Mouse (Mus musculus): Measurements from ENCODE around the gene Tcf12. TPM values are rescaled to one million over a fixed set of nuclear protein-coding genes. Genes with fewer than 3 reads are reported as not detected.

The Tcf12 gene
- 110 and 142 TPM in 2 replicates for polyA plus RNA-seq (2015; fragmentation: Nextera tagmentation; extraction: Ambion mirVana)

DNA sequence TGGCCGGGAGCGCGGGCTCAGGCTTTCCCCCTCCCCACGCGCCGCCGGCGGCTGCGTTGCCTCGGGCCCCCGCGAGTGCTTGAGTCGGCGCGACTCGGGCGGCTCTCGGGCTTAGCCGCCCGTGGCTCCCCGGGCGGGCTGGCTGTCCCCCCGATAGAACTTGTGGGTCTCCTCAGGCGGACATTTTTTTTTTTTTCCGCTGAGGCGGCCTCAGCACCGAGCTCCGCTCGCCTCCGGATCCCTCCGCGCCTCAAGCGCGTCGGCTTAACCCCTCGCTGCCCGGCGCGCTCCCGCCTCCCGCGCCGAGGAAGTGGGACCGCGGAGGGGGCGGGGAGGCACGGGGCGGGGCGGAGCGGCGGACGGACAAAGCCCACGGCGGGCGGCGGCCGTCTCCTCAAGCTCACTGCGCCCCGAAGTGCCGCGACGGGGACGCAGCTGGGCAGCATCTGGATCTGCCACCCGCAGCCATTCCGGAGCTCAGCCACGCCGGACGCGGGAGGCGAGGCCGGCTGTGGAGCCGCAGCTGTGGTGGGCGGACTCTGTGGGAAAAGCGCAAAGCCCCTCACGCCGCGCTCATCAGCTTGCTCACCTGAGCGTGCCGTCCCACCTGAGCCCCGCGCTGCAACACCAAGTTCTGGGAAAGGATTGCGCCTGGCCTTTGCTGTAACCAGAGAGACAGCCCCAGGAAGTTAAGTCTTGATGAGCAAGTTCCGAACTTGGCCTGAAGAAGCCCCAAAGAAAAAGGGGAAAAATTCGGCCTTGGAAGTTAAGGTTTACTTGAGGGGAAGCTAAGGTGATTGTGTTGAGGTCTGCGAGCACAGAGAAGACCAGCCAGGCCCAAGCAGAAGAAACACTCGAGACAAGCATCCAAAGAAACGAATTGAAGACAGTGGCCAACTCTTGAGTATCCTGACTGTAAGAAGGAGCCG, at the start of gene Tcf12:
Gene Tcf12, minus strand, starts transcription at position 250 of the 929 bp plus-strand sequence.
- peak; percentile 95 for DNase-seq (ENCODE audit: low spot score)

DNA sequence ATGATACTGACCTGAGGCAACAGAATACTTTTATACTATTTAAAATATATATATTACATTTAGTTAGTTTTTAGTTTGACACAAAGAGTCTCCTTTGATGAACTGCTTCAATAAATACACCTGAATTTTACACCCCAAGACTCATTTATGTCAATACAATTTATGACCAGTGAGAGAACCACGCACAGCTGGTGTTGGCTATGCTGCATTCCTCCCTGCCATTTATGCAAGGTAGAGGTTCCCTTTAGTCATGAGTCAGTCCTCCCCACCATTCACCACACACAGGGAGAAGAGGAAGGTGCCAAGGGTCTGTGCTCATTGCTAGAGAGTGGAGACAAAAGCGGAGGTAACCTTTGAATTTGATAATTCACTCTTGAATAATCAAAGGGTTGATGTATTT, 46.7 kb upstream of the Tcf12 start:
- DNase-seq (ENCODE audit: low spot score), result no peak

DNA sequence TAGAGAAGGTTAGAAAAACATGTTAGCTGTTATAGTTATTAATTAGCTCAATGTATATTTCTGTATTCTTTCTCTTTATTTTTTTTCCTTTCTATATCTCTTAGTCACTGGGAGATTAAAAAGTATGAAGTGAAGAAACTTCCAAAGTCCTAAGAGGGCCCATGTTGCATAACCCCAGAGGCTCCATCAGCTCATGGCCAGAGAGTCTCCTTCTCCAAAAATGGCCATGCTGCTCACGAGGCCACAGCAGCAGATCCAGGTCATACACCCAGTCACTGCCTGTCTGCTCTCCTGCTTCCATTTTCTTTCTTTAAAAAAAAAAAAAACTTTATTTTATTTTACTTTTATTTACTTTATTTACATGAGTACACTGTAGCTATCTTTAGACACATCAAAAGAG, 45.4 kb upstream of the Tcf12 start:
- no peak for DNase-seq (ENCODE audit: low spot score)

DNA sequence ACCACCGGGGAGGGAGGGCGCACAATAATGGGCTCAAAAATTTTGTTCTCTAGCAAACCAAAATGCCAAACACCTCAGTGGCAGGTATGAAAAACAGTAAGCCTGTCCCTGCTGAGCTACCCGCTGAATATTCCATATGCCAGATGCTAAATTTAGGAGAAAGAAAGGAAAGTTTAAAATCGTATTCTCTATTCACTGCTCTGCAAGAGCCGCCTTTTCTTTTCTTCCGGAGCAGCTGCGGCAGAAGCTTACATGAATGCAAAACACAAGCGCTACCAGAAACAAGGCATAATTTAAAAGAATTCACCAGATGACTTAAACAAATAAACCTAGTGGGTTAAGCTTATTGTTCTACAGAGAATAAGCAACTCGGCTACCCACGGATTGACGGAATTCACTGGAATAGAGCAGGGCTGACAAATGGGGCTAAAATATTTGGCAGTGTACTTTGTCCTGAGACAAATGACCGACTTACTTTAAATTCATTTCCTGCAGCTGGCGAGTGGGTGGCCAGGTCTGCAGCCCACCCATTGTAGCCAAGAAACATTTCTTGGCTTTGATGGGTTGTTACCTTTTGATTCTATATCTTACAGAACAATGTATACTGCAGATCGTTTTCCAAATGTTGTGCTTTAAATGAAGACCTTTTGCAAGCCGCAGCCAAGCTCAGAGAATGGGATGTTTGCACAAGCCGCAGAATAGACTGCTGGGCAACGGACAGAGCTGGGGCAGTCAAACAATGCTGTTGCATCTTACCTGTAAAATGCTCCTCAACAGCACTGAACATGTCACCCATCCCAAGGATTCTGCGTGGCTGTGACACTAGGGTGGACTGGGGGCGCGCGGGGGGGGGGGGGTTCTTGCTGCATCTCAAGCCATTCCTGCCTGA, 43.8 kb upstream of the Tcf12 start:
- peak; percentile 9 for DNase-seq (ENCODE audit: low spot score)

DNA sequence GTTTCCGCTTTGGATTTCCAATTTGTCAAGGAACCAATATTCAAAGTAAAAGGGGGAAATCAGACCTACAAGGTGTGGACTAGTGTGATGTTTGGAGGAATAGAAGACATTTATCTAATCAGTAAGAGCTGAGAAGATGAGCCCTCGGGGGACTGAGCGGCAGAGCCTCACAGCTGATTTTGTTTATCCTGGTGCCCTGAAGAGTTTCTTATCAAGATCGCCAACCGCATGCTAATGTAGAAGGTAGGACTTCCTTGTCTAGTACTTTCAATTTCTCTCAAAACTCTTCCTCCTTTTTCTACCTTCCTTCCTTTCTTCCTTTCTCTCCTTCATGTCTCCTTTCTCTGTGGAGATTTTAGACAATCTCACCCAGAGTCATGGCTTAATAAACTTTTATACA, 32.5 kb upstream of the Tcf12 start:
- no peak for DNase-seq (ENCODE audit: low spot score)

DNA sequence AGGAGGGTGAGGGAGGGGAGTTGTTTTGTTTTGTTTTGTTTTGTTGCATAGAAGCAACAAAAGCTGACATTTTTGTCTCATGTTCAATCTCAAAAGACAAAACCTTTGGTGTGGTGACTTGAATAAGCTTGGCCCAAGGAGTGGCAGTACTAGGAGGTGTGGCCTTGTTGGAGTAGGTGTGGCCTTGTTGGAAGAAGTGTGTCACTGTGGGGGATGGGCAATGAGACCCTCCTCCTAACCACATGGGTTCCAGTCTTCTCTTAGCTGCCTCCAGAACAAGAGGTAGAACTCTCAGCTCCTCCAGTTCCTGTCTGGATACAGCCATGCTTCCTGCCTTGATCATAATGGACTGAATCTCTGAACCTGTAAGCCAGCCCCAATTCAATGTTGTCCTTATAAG, 26.2 kb upstream of the Tcf12 start:
- peak; percentile 33 for DNase-seq (ENCODE audit: low spot score)

DNA sequence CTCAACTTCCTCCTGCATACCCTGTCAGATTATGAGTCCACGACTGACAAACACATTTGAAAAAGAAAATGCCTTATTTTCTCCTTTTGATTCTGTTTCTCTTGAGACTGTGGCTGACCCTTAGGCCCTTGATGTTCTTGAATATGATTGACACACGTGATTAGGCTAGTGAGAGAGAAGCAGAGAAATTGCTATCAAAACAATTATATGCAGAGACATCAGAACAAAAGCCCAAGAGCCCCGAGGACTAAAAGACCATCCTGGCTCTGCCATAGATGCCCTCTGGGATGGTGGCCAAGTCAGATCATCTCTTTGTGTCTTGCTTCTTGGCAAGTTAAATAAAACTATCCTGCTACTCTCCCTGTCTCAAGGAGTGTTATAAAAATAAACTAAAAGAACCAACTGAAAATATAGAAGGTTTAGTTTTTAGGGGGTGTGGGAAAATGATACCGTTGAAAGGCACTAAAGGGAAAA, 22.1 kb upstream of the Tcf12 start:
- no peak for DNase-seq (ENCODE audit: low spot score)

DNA sequence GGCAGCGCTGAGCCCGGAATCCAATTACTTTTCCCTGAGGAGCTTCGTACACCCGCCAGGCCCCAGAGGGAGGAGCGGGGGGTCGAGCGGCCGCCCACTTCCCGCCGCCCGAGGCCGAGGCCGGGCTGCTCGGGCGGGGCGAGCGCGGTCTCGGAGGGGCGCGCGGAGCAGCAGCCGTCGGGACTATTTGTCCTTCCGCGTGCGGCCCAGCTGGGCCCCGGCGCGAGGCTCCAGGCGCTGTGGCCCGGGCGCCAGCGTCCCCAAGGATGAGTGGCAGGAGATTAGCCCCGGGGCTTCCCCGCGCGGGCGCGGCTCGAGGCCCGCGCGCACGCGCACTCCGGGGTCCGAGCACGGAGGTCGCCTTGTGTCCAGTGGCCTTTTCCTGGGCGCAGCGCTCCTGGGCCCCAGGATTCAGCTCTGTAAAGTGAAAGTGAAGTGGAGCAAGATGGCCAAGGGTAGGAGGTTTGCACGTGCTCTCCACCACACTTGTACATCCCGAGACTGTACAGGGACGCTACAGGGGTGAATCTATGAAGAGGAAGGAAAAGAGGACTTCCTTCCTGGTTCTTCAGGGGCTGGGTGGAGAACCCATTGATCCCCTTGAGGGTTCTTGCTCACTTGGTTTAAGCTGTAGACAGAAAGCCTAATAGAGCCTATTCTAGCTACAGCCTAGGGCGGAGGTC, 21.6 kb upstream of the Tcf12 start:
- DNase-seq (ENCODE audit: low spot score), result peak; percentile 84

DNA sequence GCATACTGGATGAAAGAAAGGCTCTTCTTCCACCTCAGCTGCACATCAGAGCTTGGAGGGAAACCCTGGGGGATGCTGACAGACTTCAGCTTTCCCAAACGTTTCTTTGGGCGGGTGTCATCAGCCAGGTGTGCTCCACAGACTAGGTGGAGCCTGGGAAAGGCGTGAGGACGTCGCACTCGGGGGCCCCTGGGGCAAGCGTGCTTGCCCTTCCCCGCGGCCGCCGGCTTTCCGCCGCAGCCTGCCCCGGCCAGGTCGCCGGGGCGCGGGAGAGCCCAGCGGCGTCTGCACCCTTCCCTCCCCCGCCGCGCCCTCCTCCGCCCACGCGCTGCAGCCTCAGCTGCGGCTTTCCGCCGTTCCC, 21.0 kb upstream of the Tcf12 start:
- no peak for DNase-seq (ENCODE audit: low spot score)

DNA sequence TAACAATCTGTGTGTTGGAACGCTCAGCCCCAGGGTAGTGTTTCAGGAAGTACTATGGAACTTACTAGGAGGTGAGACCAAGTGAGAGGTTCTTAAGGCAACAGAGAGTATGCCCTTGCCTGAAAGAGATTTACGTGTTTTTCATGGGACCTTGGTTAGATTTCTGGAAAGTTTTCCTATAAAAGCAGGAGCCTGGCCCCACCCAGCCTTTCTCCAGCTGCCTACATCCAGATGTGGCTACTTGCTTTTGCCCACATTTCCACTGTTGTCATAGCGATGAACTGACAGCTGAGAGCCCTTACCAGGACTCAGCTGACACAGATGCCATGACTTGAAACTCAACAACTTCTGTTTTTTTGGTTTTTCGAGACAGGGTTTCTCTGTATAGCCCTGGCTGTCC, 18.2 kb upstream of the Tcf12 start:
- DNase-seq (ENCODE audit: low spot score), result no peak

DNA sequence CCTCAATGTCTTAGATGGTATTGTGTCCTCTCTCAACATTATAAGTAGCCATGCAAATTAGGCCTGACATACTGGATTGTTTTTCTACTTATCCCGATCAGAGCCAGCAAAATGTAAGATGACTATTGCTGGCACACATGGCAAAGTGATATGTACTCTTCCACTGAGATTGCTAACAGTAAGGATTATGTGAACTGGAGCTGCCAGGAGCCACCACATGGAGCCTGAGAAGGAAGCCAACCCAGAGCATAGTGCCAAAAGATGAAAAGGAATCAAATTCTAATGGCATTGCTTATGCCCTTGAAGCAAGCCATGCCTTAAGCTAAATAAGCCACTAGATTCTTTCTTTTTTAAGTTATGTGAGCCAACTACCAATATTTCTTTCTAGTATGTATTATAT, 13.8 kb upstream of the Tcf12 start:
- DNase-seq (ENCODE audit: low spot score), result no peak

DNA sequence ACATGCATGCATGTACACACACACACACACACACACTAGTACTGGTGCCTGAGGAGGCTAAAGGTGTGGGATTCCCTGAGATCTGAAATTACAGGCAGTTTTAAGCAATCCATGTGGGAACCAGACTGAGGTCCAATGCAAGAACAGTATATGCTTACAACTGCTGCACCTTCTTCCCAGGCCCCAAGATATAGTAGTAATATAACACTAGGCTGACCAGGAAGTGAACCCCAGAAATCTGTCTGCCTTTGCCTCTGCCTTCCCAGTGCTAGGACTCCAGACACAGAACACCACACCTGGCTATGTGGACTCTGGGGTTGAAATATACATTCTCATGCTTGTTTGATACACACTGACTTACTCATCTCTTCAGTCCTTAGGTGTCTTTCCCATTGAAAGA, 6.8 kb upstream of the Tcf12 start:
- no peak for DNase-seq (ENCODE audit: low spot score)

DNA sequence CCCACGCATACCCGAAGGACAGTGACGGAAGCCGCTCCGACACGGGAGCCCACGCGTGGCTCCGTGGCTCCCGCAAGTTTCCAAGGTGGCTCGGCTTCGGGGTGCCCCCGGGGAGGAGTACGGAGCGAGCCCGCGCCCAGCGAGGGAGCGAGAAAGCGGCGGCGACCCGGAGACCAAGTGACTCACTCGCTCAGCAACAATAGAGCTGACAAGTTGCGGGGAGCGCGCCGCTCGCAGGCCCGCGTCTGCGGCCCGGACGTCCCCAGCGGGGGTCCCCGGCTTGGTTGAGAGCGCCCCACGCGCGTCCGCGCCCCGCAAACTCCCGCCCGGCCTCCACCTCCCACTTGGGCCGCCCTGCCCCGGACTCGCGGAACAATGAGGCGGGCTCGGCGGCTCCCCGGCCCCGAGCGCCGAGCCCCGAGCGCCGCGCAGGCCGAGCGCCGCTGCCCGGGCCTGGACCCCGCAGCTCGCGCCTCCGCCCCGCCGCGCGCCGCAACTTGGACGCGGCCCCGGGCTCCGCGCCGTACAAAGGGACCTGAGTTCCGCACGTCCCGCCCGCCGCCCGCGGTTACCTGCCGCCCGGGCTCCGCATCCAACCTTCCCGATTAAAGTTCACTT, 558 bp downstream of the Tcf12 start:
- DNase-seq (ENCODE audit: low spot score), result peak; percentile 69

DNA sequence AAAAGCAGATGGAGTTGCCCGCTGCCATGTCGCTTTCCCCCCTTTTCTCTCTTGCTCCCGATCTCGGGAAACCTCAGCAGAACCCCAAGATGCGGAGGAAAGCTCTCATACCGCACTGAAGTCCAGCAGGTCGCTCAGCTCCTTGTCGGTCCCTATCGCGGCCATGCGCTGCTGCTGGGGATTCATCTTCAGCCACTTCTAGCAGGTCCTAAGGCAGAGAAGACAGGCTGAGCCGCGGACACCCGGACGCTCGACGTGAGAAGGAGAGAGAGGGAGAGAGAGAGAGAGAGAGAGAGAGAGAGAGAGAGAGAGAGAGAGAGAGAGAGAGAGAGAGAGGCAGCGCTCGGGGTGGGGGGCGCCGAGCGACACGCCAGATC, 1.1 kb downstream of the Tcf12 start:
- no peak for DNase-seq (ENCODE audit: low spot score)

DNA sequence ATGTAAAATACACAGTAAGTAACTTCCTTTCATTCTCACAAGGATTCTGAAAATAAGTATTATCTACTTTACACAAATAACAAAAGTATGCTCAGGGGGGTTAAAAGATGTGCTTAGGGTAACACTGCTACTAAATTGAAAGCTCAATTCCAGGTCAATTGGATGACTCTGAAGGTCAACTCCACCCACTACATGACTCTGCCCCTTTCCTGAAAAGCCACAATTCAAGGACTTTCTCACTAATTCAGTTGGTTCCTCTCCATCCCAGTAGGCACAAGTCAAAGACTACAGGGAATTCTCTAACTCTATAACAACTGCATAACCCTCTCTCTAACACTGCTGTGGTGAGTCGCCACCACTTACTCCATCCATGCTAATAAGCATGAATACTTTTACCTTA, 8.2 kb downstream of the Tcf12 start:
- no peak for DNase-seq (ENCODE audit: low spot score)

DNA sequence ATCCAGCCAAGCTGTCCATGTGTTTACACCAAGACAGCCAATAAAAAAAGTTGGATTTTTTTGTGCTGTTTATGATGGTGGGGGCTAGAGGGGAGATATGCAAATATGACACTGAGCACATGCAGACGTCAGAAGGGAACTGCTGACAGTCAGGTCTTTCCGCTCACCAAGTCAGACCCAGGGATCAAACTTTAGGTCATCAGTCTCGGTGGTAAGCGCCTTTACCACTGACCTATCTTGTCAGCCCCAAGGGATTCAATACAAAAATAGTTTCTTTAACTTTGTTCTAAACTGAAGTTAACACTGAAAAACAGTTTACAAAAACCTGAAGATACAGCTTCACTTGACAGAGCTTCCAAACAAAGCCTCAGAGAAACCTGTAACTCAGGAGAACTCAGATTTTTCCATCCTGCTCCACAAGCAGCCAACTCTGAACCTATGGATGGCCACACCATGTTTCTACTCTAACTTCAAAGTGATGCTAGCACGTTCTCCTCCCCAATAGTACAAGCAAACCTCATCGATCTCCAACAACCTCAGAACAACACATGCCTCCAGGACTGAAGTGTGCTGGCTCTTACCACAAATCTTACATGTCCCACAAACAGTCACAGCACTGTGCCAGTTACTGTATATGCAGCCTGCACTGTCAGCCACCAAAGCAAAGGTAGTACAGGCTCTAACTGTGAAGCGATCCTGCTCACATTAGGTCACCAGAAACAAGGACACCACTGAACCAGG, 11.6 kb downstream of the Tcf12 start:
- peak; percentile 48 for DNase-seq (ENCODE audit: low spot score)

DNA sequence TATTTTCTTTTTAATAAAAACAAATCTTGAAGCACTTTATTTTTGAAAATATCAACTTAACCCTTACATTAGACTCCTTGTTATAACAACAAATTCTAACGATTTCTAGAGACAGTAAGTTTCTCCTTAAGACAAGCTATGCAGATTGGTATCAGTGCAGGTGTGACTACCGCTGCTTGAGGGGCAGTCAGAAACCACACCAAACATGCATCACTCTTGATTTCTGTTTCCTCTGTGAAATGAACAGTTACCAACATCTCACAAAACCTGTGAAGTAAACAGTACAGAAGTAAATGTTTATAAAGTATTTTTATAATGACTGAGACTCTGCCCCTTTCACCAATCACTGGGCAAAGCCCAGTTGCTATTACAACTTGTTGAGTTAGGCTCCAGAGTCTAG, 13.6 kb downstream of the Tcf12 start:
- peak; percentile 76 for DNase-seq (ENCODE audit: low spot score)

DNA sequence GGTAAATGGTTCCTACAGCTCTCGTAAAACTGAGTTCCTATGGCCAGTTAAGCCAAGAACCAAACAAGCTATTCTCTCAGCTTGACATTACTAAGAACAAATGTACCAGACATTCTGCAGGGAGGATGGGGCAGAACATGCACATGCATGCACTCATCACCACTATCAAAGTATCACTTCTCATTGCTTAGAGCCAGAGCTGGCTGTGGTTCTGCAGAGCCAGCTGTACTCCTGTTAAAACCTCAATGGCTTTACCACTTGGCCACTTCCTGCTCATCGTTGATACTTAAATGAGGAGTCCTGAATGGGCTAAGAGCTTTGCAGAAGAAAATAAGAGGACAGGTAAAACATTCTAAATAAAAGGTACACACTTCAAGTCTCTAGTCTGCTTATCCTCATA, 14.6 kb downstream of the Tcf12 start:
- DNase-seq (ENCODE audit: low spot score), result peak; percentile 70

DNA sequence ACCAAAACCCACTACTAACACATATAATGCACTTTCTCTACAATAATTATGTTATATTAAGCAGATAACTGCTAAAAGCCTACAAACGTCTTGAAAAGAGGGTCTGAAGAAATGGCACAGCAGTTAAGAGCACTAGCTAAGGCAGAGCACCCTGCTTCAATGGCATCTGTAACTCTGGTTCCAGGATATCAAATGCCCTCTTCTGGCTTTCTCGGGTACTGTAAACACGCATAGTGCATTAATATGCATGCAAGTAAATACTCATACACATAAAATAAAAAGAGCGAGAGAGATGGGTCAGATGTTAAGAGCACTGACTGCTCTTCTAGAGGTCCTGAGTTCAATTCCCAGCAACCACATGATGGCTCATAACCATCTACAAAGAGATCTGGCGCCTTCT, 17.0 kb downstream of the Tcf12 start:
- peak; percentile 49 for DNase-seq (ENCODE audit: low spot score)

DNA sequence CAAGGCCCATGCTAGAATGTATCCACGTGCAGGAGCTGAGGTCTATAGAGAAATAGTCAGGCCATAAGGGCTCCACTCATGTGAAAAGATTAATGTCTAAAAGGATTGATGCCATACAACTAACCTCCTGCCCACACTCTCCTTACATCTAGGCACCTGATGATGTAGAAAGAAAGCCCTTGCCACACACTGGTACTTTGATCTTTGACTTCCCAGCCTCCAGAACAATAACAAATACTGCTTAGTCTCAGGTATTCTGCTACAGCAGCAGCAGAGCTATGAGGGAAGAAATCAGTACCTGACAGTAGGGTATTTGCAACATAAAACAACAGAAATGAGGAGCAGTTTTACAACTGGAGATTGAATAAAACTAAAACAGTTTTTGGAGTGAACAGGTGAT, 19.5 kb downstream of the Tcf12 start:
- DNase-seq (ENCODE audit: low spot score), result no peak

All from thymus, postnatal 0 days (tissue).